Mouse (Mus musculus) cerebellum, adult 2 months (tissue): ENCODE measurements around the gene Fam126b.

ENCODE experiments used
- CTCF ChIP-seq: fragments of 200-500 bp; IDR thresholded peaks from 2 replicates; pipeline ENCODE4 v1.5.1; 2011; ENCODE audit warnings: low read depth, mild to moderate bottlenecking, control low read depth, low read length, moderate library complexity, borderline replicate concordance; ENCODE audit not compliant: insufficient read depth
- POLR2A ChIP-seq: fragments of 200-500 bp; IDR thresholded peaks from 2 replicates; pipeline ENCODE4 v1.6.1; 2011; ENCODE audit warnings: low read length, control low read depth, borderline replicate concordance; ENCODE audit not compliant: insufficient read depth

DNA sequence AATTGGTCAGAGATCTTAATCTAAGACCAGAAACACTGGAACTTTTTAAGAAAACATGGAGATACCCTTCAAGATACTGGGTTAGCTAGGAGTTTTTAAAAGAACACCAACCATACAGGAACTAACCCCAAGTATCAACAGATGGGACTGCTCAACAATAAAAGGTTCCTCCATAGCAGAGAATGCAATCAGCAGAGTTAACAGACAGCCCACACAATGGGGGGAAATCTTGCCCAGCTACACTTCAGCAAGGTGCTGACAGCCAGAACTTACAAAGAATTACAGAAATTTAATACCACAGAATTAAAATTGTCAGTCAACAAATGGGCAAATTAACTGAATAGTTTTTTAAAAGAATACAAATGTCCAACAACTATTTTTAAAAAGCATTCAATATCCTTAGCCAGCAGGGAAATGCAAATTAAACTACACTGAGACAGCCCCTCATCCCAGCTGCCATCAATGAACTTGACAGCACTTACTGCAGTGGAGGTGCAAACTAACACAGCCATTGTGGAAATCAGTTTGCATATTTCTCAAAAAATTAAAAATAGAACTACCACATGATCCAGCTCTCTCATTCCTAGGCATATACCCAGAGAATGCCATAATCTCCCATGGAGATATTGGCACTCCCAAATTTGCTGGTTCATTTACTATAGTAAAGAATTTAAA lies 17.5 kb downstream of the Fam126b start:
- TF ChIP-seq POLR2A (no peak), CTCF (no peak)
